Mouse (Mus musculus) heart, adult 2 months (tissue): Measurements from ENCODE around the gene Vwc2. TPM values are rescaled to one million over a fixed set of nuclear protein-coding genes. Genes with fewer than 3 reads are reported as not detected.

ENCODE experiments used
- DNase-seq, 2 experiments: peaks; one replicate each; pipeline ENCODE4 v3.0.0; 2021
- H3K27ac ChIP-seq: fragments of 200-600 bp; 2 replicates; pipeline ENCODE4 v1.8.1; 2022
- H3K27me3 ChIP-seq: fragments of 200-500 bp; 2 replicates; pipeline ENCODE4 v1.6.1; 2012; ENCODE audit warnings: mild to moderate bottlenecking, low read length, inconsistent platforms, mixed read lengths; ENCODE audit not compliant: control insufficient read depth, insufficient read depth
- H3K36me3 ChIP-seq: fragments of 200-500 bp; 2 replicates; pipeline ENCODE4 v1.6.1; 2012; ENCODE audit warnings: low read length, inconsistent platforms; ENCODE audit not compliant: control insufficient read depth, insufficient read depth
- H3K4me1 ChIP-seq: fragments of 200-500 bp; 2 replicates; pipeline ENCODE4 v1.6.1; 2011; ENCODE audit warnings: low read length; ENCODE audit not compliant: control insufficient read depth, insufficient read depth
- H3K4me3 ChIP-seq: fragments of 200-600 bp; 2 replicates; pipeline ENCODE4 v1.8.1; 2022
- H3K79me2 ChIP-seq: fragments of 200-500 bp; replicated peaks from 2 replicates; pipeline ENCODE4 v1.6.1; 2012; ENCODE audit warnings: mild to moderate bottlenecking, inconsistent platforms, low read length, moderate library complexity, mixed read lengths; ENCODE audit not compliant: control insufficient read depth, insufficient read depth
- H3K9ac ChIP-seq: fragments of 200-500 bp; 2 replicates; pipeline ENCODE4 v1.6.1; 2012; ENCODE audit warnings: low read depth, mild to moderate bottlenecking, control low read depth, inconsistent platforms, low read length, mixed read lengths
- CTCF ChIP-seq: fragments of 200-600 bp; IDR thresholded peaks from 2 replicates; pipeline ENCODE4 v1.8.1; 2022; ENCODE audit warnings: antibody characterized with exemption, mild to moderate bottlenecking, moderate library complexity
- EP300 ChIP-seq: fragments of 200-500 bp; IDR thresholded peaks from 2 replicates; pipeline ENCODE4 v1.6.1; 2011; ENCODE audit warnings: low read depth, low read length, control low read depth; ENCODE audit not compliant: insufficient read depth
- POLR2A ChIP-seq: fragments of 200-500 bp; IDR thresholded peaks from 2 replicates; pipeline ENCODE4 v1.6.1; 2011; ENCODE audit warnings: mild to moderate bottlenecking, low read depth, low read length, control low read depth; ENCODE audit not compliant: insufficient read depth
- WGBS: fragments of 180-500 bp; shearing (Covaris S2); methylation state at CpG from one replicate; pipeline ENCODE4 v1.1.7; 2018; 5-methylcytosine and 5-hydroxymethylcytosine counted together
- intact Hi-C: fragments of 180-260 bp; cut with DNase I; formaldehyde crosslinking; loops from one replicate; pipeline ENCODE4 v1.15.1; 2025
- polyA plus RNA-seq: library from polyadenylated mRNA; depleted of rRNA; stranded (reverse); fragments of >200 nt; gene quantifications from 2 replicates; pipeline ENCODE4 v1.2.3, GENCODE M21; 2012
- total RNA-seq, 2 experiments: library from RNA; stranded (reverse); gene quantifications; 2 replicates each; pipeline ENCODE4 v1.2.3; 2021

The Vwc2 gene
- total and polyA plus RNA-seq, 3 experiments: 0.82 TPM; not detected in 2

GRCm38 (mm10) chr11:11283512-11283911 is 169.5 kb downstream of the Vwc2 start:
- no peak overlapping the region for H3K9ac ChIP-seq
- H3K36me3 ChIP-seq: no peaks in the 10 kb centered on the region
- DNase-seq: no peak
- no peaks in the 10 kb centered on the region for H3K27me3 ChIP-seq
- H3K4me3 ChIP-seq: no peak overlapping the region
- H3K27ac ChIP-seq: no peak overlapping the region
- 68% methylated on average over 3 of the region's 3 CpGs for WGBS
- H3K4me1 ChIP-seq: no peaks in the 10 kb centered on the region
- no peak for TF ChIP-seq EP300
- TF ChIP-seq POLR2A: no peak
- TF ChIP-seq CTCF: no peak
- no peaks in the 10 kb centered on the region for H3K79me2 ChIP-seq
- intact Hi-C loops: no loop called here
